Mouse (Mus musculus) lung, postnatal 36 days (tissue): ENCODE measurements around the gene Gm2663.
A peak's percentile ranks its signal among the peaks of the same experiment; 100 is the strongest.
"Not testable (repeated sequence)": the region's sequence is repeated elsewhere in the genome, so short reads cannot be mapped to it uniquely, and the experiment has no call there.

ENCODE experiments used
- DNase-seq: peaks from one replicate; pipeline ENCODE4 v3.0.0; 2022; ENCODE audit warnings: mixed read lengths

Gene Gm2663

DNA sequence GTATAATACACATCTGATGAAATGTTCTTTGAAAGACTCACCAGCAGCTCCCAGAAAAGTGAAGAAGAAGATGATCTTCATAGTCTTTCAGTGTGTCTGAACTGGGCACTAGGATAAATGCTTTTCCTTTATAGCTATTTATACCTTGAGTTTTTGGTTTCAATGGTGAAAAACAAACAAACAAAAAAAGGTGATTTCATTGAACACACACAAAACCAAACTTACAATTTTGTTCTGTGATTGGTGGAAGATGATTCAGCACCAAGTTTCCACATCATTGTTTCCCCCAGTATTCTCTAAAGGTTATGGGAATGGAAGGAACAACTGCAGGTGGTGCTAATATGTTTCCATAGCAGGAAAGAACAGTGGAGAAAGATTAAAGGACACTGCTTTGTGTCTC, at the start of gene Gm2663:
Gene Gm2663, minus strand, starts transcription at position 101 of the 400 bp plus-strand sequence.
- DNase-seq: not testable (repeated sequence)

DNA sequence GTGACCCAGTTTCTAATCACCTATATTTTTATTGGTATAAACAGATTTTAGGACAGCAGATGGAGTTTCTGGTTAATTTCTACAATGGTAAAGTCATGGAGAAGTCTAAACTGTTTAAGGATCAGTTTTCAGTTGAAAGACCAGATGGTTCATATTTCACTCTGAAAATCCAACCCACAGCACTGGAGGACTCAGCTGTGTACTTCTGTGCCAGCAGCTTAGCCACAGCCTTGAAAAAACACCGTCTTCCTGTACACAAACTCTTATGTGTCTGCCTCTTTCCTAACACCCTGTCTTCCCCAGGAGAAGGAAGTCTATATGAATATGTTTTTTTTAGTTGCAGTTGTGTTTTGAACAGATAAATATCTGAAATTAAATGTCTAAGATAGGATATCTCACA, 49.3 kb upstream of the Gm2663 start:
- no peak for DNase-seq

DNA sequence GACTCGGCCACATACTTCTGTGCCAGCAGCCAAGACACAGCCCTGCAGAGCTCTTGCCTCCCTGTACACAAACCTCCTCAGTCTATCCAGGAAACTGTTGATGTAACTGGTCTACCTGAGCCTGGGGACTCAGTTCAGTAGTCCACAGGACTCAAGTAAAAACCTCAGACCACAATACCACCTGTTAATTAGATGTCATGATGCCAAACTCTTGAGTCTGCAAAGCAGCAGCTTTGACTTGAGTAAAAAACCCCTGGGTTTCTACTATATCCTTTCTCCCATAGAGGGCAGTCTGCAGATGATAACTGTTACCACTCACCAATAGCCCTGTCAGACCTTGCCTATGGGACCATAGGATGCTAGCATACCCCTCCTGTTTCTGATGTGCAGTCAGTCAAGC, 48.7 kb upstream of the Gm2663 start:
- no peak for DNase-seq

DNA sequence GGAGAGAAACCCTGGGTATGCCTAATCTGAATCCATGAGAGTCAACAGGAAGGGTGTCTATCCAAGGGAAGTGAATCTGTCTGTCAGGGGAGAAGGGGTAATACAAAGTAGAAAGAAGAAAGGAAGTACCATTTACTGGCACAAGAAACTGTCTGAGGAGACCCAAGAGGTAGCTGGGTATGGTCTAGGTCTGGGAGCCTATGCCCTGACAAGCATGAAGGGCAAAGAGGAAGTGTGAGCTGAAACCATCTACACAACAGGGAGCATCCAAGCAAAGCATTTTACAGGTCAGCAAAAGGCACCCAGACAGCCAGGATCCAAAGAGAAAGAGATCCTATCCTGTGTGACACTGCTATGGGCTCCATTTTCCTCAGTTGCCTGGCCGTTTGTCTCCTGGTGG, 47.9 kb upstream of the Gm2663 start:
- DNase-seq: no peak

DNA sequence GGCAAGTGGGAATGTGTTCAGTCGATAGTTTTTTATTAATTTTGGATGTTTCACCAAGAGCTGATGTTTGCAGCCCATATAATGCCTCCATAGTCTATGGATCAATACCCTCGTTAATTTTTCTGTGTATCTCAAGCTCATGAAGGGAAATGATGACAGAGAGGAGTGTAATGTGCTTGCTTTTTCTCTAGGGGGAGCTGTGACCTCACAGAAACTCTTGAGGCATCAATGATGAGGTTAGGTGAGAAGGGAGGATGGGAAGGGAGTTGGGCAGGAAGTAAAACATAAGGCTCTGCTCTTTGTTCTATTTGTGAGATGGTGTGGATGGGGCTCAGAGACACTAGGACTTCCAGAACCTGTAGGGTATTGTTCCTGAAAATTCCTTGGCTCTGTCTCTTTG, 47.3 kb upstream of the Gm2663 start:
- DNase-seq: no peak

DNA sequence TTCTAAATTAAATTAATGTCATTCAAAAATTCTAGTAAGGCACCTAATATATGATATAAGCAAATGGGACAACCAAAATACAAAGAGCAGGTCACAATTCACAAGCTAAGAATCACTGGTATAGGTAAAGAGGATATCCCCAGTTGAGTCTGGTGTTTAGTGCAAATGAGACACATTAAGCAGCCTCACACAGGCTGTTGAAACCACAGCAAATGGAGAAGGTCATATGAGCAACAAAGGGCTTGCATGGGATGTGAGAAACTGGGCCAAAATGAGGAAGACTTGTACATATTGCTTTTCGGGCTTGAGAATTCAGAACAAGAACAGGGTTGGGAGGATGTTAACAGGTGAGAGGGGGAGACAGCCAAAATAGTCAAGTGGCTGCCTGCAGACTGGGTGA, 45.5 kb upstream of the Gm2663 start:
- no peak for DNase-seq

DNA sequence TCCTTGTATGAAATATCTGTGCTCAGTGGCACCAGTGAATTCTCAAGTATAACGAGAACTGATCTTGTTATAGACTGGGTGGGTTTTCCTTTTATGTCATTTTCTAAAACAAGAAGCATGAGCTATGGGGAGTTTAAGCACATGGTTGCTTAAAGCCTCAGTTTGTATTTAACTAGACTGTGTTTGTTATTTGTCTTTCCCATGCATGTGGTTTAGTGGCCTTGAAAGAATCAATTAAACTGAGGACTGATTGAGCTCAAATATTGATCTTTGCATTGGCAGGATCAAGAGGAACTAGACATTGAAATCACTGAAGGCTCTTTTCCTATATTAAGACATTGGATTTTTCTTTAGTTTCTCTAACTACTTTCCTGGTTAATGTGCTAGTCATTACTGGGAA, 45.0 kb upstream of the Gm2663 start:
- no peak for DNase-seq

DNA sequence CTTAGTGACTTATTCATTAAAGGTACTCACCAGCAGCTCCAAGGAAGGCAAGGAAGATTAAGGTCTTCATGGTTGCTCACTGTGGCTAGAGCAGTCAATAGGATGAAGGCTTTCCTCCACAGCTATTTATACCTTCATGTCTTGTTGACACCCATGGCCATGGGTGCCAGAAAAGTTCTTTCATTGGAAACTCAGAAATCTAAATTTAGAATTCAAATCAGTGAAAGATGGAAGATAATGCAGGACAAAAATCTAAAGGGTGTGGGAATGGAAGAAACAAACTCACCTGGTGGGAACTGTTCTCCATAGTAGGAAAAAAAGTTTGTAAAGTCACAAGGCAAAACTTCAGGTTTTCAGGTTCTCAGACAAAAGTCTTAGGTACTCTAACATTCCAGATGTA, 36.1 kb upstream of the Gm2663 start, which contains the start of gene 2210010C04Rik:
Gene 2210010C04Rik, minus strand, starts transcription at position 101 of the 400 bp plus-strand sequence.
- DNase-seq: no peak

DNA sequence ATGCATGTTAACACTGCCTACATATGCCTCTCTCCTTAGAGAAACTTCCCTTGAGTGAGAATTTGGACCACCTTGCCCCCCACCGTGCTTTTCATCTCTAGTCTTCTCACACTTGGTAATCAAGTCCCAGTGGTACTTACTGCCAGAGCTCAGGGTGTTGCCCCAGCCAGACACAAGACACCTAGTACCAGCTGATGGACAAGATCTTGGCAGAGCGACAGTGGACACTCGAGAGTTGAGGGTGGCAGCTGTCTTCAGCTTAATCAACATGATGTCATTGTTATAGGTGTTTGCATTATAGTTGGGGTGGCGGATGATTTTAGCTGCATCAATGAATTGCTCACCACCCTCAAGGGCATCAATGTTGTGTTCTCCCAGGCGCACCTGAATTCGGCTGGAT, 33.5 kb upstream of the Gm2663 start:
- DNase-seq: no peak

DNA sequence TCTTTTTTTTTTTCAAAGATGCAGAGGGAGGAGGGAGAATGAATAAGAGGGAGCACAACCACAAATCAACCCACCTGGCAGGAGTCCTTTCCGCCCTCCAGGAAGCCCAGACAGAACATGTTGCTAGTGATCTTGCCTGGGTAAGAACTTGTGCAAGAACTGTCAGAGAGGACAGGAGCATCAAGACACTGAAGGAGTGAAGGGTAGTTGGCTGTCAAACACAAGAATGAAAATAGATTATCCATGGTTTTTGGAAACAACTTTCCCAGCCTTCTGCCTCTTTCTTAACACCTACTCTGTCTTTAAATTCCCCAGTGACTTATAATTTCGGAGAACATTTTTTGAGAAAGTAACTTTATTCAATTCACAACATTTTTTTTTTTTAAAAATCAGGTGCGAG, 33.0 kb upstream of the Gm2663 start:
- no peak for DNase-seq

DNA sequence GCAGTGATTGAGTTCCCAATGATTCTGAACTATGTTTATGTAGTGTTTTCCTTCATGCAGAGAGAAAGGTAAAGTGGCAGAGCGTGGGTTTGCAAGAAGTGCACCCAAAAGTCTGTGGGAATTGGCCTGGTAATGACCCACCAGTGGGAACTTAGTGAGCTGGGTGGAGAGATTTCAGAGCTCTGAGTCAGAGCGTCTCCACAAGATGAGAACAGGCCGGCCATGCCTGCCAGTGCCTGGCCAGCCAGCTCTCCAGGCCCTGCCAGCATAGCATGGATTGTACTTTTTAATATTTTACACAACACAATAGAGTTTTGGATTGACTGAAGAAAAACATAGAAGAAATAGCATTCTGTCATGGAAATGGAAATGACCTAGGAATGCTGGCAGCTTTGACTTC, 31.5 kb upstream of the Gm2663 start:
- no peak for DNase-seq

DNA sequence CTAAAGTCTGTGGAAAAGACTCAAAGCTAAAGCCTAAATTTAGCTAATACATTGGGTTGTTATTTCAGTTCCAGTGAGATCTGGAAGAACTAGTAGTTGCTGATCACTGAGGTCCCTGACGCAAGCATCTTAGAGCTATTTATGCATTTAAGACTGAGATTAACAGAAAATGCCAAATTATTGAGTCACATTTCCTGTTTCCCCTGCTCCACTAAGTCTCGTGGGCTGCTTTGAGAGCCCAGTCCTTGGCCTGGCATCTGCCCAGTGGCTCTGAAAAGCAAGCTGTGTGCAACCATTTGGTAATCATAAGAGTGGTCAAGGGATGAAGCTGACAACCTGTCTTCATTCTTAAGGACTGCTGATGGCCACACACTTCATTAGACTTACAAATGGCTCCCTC, 27.8 kb upstream of the Gm2663 start:
- DNase-seq: peak; percentile 12

DNA sequence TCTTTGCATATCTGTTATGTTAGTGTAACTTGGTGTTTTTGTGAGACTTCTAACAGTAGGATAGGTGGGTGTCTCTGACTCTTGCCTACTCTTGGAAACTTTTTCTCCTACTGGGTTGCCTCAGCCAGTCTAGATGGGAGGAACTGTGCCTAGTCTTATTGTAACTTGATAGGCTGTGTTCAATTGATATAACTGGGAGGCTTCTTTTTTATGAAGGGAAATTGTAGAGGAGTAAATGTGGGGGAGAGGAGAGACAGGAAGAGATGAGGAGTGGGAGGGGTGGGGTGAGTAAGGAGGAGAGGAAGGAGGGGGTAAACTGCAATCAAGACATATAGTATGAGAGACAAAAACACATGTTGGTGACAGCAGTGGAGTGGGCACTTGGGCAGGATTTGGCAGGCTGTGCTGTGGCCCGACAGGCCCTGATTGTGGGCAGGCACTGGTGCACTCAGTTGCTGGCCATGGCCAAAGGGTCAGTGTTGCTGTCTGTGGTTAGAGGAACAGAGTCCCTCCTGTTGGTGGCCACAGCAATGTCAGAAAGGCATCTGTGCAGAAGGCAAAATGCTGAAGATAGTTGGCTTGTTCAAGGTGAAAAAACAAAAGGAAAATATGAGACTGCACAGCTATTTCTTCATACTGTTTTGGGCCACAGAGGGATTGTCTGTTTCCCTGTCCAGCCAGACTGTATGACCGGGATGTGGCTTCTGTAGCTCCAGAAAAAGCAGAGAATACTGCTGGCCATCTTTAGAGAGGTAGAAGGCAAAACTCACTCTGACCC, 26.8 kb upstream of the Gm2663 start:
- DNase-seq: no peak

DNA sequence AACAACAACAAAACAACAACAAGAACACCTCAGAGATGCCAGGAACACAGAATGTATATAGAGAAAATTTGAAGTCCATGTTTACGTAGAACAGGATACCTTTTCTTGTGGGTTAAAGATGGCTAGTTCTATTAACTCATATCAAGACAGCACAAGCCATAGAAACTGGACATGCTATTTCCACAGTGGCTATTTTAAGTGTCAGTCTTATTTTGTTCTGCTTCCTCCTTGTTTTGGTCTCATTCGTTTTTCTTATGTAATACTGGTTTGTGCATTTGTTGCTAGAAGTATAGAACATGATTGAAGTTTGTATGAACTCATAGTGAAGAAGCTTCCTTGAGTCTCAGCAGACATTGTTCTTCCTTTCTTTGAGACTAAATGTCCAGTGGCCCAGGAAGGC, 19.9 kb upstream of the Gm2663 start:
- DNase-seq: no peak

DNA sequence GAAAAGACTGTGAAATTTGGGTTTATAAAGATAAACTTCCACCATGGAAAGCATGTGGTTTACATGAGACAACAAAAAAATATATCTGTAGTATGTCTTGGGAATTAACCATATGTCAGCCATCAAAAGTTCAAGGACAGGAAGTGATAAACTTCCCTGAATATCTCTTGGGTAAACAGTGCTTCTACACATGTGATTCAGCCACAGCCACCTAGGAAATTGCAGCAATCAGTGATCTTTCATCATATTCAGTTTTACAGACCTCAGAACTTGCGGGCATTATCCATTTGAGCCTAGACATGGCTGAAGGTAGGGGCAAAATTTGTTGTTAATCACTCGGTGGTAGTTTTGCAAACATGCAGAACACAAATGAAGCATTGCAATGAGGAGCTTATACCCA, 19.4 kb upstream of the Gm2663 start:
- no peak for DNase-seq

DNA sequence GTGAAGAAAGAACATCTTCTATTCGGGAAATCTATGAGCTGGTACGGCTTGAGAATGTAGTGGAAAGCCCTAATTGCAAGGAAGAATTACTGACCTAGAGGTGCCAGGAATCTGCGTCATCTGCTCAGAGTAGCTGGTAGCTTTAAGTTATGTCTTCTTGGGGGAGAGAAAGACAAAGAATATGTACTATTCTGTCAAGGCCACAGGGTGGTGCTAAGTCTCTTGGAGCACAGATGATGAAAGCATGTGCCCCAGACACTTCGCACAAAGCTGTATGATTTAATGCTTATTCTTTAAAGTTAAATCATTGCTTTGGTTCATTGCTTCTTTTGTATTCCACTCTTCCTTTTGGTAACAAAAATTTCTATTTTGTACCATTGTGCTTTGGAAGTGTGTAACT, 15.8 kb upstream of the Gm2663 start:
- DNase-seq: no peak

DNA sequence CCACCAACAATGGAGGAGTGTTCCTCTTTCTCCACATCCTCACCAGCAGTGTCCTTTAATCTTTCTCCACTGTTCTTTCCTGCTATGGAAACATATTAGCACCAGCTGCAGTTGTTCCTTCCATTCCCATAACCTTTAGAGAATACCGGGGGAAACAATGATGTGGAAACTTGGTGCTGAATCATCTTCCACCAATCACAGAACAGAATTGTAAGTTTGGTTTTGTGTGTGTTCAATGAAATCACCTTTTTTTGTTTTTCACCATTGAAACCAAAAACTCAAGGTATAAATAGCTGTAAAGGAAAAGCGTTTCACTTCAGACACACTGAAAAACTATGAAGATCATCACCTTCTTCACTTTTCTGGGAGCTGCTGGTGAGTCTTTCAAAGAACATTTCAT, 34.8 kb downstream of the Gm2663 start, which contains the start of gene 1810009J06Rik:
Gene 1810009J06Rik, plus strand, starts transcription at position 301 of the 400 bp plus-strand sequence.
- not testable (repeated sequence) for DNase-seq

DNA sequence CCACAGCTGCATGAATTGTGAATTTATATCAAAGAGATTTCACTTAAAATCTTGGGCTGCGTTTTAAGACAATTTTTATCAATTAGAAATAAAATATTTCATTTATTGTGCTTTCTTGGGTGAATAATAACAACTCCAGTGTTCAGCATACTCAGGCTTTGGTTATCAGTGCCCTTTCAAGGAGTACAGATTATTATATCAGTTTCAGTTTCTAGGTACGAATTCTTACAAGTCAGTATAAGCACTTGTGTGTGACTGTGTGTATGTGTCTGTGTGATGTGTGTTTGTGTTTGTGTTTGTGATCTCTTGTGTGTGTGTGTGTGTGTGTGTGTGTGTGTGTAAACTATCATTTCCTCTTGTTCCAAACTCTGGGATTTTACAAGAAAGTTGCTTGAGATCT, 45.6 kb downstream of the Gm2663 start:
- no peak for DNase-seq

DNA sequence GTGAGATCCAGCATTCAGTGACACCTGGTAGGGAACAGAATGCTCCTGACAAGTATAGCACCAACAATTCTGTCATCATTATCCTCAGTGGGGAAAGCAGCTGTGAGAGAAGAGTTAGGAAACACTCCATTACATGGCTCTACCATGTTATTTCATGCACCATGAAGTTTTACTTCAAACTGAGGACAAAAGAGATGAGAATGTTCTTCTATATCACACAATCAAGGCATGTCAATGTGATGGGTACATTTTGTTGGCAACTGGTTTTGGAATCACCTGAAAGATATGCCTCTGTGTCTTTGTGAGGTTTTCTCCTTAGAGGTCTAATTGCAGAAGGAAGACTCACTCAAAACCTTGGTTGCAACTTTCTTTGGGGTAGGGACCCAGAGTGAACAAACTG, 47.5 kb downstream of the Gm2663 start, which contains the start of gene Gm4744:
Gene Gm4744, minus strand, starts transcription at position 101 of the 400 bp plus-strand sequence.
- DNase-seq: no peak
